Mouse (Mus musculus): ENCODE data around the gene Cd40. TPM values are rescaled to one million over a fixed set of nuclear protein-coding genes. Genes with fewer than 3 reads are reported as not detected.

The Cd40 gene
- polyA plus RNA-seq, 1 experiment = 0.27 TPM

DNA sequence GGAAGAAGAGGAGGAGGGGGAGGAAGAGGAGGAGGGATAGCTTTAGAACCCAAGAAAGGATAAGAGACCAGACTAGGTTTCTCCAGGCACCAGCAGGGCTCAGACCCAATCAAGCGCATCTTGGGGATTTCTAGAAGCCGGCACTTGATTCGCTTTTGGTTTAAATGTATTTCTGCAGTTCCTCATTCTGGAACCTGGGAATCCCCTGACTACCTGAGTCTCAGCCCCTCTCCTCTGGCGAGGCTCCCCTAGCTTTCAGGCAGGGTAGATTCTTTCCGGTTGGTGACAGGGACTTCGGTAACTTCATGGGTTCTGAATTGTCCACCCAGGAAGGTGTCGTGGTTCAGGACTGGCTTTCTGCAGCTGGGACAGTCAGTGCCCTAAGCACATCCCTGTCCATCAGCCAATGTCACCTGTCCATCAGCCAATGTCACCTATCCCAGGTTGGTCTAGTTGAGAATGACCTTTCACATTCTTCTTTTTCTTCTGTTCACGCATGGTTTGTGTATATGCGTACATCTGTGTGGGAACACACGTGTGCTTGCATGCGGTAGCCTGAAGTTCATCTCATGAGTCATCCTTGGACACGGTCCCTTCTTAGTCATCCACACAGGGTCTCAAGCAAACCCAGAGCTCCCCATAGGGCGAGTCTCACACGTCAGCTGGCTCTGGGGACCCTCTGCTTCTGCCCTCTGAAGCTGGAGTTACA, 1.1 kb downstream of the Cd40 start:
- Histone ChIP-seq H3K4me3 (ENCODE audit: insufficient read depth, poor library complexity, severe bottlenecking) (no peak overlapping the region), H3ac (ENCODE audit: control insufficient read depth, insufficient read length, low read depth) (no peak overlapping the region), H3K79me3 (ENCODE audit: low read depth) (no peaks in the 10 kb centered on the region), H3K27me3 (ENCODE audit: control insufficient read depth, insufficient read depth, insufficient read length) (peaks cover 26% of the 10 kb centered on the region), H3K36me3 (ENCODE audit: control insufficient read depth, insufficient read depth) (no peaks in the 10 kb centered on the region), H3K79me2 (ENCODE audit: control insufficient read depth, insufficient read depth) (no peaks in the 10 kb centered on the region)
- TF ChIP-seq FOSL1 (IDR thresholded peaks at IDR 0.05; ENCODE audit: insufficient read depth, low read length, poor library complexity, severe bottlenecking) = no peak
- no peak for TF ChIP-seq CTCF (IDR thresholded peaks at IDR 0.05; ENCODE audit: control insufficient read depth, insufficient read depth, insufficient read length)
- no peak for TF ChIP-seq CEBPB (IDR thresholded peaks at IDR 0.05; ENCODE audit: low read depth)
- no peak for TF ChIP-seq USF1 (IDR thresholded peaks at IDR 0.05; ENCODE audit: low read depth)
- TF ChIP-seq MYOD1 (IDR thresholded peaks at IDR 0.05; ENCODE audit: control insufficient read depth, insufficient read length, low read depth) = no peak
- no peak for TF ChIP-seq MYOG (IDR thresholded peaks at IDR 0.05; ENCODE audit: control insufficient read depth, extremely low read depth, insufficient read length)
- no peak for TF ChIP-seq MAX (IDR thresholded peaks at IDR 0.05)

DNA sequence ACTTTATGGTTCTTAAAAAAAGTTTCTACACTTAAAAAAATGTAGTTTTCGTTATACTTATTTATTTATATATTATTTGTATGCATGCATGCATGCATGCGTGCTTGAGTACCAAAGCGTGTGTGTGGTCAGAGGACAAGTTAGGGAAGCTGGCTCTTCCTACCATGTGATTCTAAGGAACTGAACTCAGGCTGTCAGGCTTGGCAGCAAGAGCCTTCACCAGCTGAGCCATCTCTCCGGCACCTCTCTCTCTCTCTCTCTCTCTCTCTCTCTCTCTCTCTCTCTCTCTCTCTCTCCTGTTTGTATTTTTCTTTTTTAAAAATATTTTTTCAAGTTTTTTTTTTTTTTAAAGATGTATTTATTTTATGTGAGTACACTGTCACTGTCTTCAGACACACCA, 4.5 kb downstream of the Cd40 start:
- Histone ChIP-seq H3ac (ENCODE audit: control insufficient read depth, insufficient read length, low read depth) (no peak overlapping the region), H3K27me3 (ENCODE audit: control insufficient read depth, insufficient read depth, insufficient read length) (peaks cover 40% of the 10 kb centered on the region), H3K4me3 (ENCODE audit: insufficient read depth, poor library complexity, severe bottlenecking) (no peak overlapping the region), H3K79me2 (ENCODE audit: control insufficient read depth, insufficient read depth) (no peaks in the 10 kb centered on the region), H3K79me3 (ENCODE audit: low read depth) (no peaks in the 10 kb centered on the region), H3K36me3 (ENCODE audit: control insufficient read depth, insufficient read depth) (no peaks in the 10 kb centered on the region)
- no peak for TF ChIP-seq MYOG (IDR thresholded peaks at IDR 0.05; ENCODE audit: control insufficient read depth, extremely low read depth, insufficient read length)
- TF ChIP-seq MYOD1 (IDR thresholded peaks at IDR 0.05; ENCODE audit: control insufficient read depth, insufficient read length, low read depth) = no peak
- no peak for TF ChIP-seq USF1 (IDR thresholded peaks at IDR 0.05; ENCODE audit: low read depth)
- TF ChIP-seq CTCF (IDR thresholded peaks at IDR 0.05; ENCODE audit: control insufficient read depth, insufficient read depth, insufficient read length) = no peak
- no peak for TF ChIP-seq CEBPB (IDR thresholded peaks at IDR 0.05; ENCODE audit: low read depth)
- no peak for TF ChIP-seq FOSL1 (IDR thresholded peaks at IDR 0.05; ENCODE audit: insufficient read depth, low read length, poor library complexity, severe bottlenecking)
- no peak for TF ChIP-seq MAX (IDR thresholded peaks at IDR 0.05)

DNA sequence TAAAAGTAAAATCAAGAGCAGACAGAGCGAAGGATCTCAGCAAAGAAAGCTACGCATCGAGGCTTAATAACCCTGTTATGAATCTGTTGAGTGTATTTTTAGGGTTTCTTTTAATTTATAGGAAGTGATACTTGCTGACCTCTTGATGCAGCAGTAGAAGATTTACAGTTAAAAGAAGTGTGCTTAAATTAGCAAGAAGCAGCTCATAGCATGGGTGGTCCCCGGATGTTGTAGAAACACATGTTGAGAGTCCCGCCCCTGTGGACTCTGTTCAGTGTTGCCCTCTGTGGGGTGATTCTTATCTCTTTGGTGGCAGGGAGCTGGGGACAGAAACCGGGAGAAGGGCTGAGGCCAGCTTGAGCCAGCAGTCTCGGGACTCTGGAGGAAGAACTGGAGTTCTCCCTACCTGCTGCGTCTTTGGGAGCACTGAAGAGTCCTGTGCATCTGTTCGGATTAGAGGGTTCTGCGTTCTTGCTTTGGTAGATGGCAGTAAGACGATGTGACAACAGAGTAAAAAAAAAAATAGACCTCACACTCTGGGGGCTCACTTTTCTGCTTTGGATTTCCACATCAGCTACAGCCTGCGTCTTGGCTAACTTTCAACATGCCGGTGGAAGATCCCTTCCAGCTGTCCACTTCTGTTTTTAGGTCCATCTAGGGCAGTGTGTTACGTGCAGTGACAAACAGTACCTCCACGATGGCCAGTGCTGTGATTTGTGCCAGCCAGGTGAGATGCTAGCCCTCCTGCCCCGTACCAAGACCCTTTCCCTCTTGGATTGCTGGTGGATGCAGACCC, 6.4 kb downstream of the Cd40 start:
- Histone ChIP-seq H3K36me3 (ENCODE audit: control insufficient read depth, insufficient read depth) (no peaks in the 10 kb centered on the region), H3K27me3 (ENCODE audit: control insufficient read depth, insufficient read depth, insufficient read length) (peaks cover 45% of the 10 kb centered on the region), H3K79me3 (ENCODE audit: low read depth) (no peaks in the 10 kb centered on the region), H3ac (ENCODE audit: control insufficient read depth, insufficient read length, low read depth) (no peak overlapping the region), H3K4me3 (ENCODE audit: insufficient read depth, poor library complexity, severe bottlenecking) (no peak overlapping the region), H3K79me2 (ENCODE audit: control insufficient read depth, insufficient read depth) (no peaks in the 10 kb centered on the region)
- TF ChIP-seq MYOG (IDR thresholded peaks at IDR 0.05; ENCODE audit: control insufficient read depth, extremely low read depth, insufficient read length) = no peak
- no peak for TF ChIP-seq FOSL1 (IDR thresholded peaks at IDR 0.05; ENCODE audit: insufficient read depth, low read length, poor library complexity, severe bottlenecking)
- TF ChIP-seq USF1 (IDR thresholded peaks at IDR 0.05; ENCODE audit: low read depth) = no peak
- TF ChIP-seq MAX (IDR thresholded peaks at IDR 0.05) = no peak
- no peak for TF ChIP-seq MYOD1 (IDR thresholded peaks at IDR 0.05; ENCODE audit: control insufficient read depth, insufficient read length, low read depth)
- TF ChIP-seq CTCF (IDR thresholded peaks at IDR 0.05; ENCODE audit: control insufficient read depth, insufficient read depth, insufficient read length) = no peak
- no peak for TF ChIP-seq CEBPB (IDR thresholded peaks at IDR 0.05; ENCODE audit: low read depth)

DNA sequence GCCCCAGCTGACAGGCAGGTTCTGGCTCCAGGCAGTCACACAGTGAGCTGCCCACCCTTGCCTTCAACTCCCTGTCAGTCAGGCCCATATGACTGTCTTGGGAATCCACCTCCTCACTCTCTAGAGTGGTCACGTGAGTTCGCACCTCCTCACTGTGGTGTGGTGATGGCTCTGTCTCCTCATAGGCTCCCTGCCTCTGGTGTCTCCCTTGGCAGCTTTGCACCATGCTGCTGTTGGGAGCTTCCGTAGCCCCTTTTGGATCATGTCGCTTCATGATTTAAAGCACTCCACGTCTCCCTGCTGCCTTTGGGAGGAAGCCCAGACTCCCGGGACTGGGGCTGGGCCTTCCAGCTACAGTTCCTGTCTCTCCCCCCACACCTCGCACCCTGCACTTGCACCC, 9.1 kb downstream of the Cd40 start:
- Histone ChIP-seq H3K27me3 (ENCODE audit: control insufficient read depth, insufficient read depth, insufficient read length) (peaks cover 47% of the 10 kb centered on the region), H3K4me3 (ENCODE audit: insufficient read depth, poor library complexity, severe bottlenecking) (no peak overlapping the region), H3K79me3 (ENCODE audit: low read depth) (no peaks in the 10 kb centered on the region), H3ac (ENCODE audit: control insufficient read depth, insufficient read length, low read depth) (no peak overlapping the region), H3K79me2 (ENCODE audit: control insufficient read depth, insufficient read depth) (no peaks in the 10 kb centered on the region), H3K36me3 (ENCODE audit: control insufficient read depth, insufficient read depth) (no peaks in the 10 kb centered on the region)
- TF ChIP-seq CEBPB (IDR thresholded peaks at IDR 0.05; ENCODE audit: low read depth) (no peak), MAX (IDR thresholded peaks at IDR 0.05) (no peak), MYOG (IDR thresholded peaks at IDR 0.05; ENCODE audit: control insufficient read depth, extremely low read depth, insufficient read length) (no peak), MYOD1 (IDR thresholded peaks at IDR 0.05; ENCODE audit: control insufficient read depth, insufficient read length, low read depth) (no peak), USF1 (IDR thresholded peaks at IDR 0.05; ENCODE audit: low read depth) (no peak), FOSL1 (IDR thresholded peaks at IDR 0.05; ENCODE audit: insufficient read depth, low read length, poor library complexity, severe bottlenecking) (no peak), CTCF (IDR thresholded peaks at IDR 0.05; ENCODE audit: control insufficient read depth, insufficient read depth, insufficient read length) (no peak)

DNA sequence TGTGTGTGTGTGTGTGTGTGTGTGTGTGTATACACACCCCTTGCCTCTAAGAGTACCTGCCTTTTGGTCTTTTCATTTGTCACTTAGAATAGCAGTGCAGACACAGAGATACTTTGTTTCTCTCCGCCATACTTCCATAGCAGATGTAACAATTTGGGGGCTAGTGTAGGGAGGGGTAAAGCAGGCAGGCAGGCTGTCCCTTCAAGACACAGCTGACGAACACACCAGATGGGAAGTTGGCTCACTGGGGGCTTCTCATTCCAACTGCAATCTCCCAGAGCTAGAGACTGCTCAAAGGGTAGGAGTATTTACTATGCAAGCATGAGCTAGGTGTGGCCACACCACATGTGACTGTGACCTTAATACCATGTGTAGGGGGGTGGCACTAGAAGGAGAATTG, 13.4 kb downstream of the Cd40 start:
- Histone ChIP-seq H3K4me3 (ENCODE audit: insufficient read depth, poor library complexity, severe bottlenecking) (no peak overlapping the region), H3K27me3 (ENCODE audit: control insufficient read depth, insufficient read depth, insufficient read length) (peaks cover 48% of the 10 kb centered on the region), H3K79me3 (ENCODE audit: low read depth) (no peaks in the 10 kb centered on the region), H3ac (ENCODE audit: control insufficient read depth, insufficient read length, low read depth) (no peak overlapping the region), H3K79me2 (ENCODE audit: control insufficient read depth, insufficient read depth) (no peaks in the 10 kb centered on the region), H3K36me3 (ENCODE audit: control insufficient read depth, insufficient read depth) (no peaks in the 10 kb centered on the region)
- TF ChIP-seq FOSL1 (IDR thresholded peaks at IDR 0.05; ENCODE audit: insufficient read depth, low read length, poor library complexity, severe bottlenecking) (no peak), MYOD1 (IDR thresholded peaks at IDR 0.05; ENCODE audit: control insufficient read depth, insufficient read length, low read depth) (no peak), CEBPB (IDR thresholded peaks at IDR 0.05; ENCODE audit: low read depth) (no peak)

Measured in C2C12 (cell line).